Mouse (Mus musculus): Measurements from ENCODE around the gene Borcs8. TPM values are rescaled to one million over a fixed set of nuclear protein-coding genes. Genes with fewer than 3 reads are reported as not detected.

Gene Borcs8
- 9.1 TPM for polyA plus RNA-seq (2014; fragmentation: Illumina TruSeq; extraction: RNeasy Lipid Tissue Mini Kit (QIAGEN cat#74804); ENCODE audit: low read depth, low replicate concordance)

GRCm38 (mm10) chr8:70139026-70139857, at the start of gene Borcs8, which contains the start of the genes Rfxank and Mef2b:
Gene Borcs8 (plus strand): TSS chr8:70139499.
Gene Rfxank (minus strand): TSS chr8:70139154.
Gene Mef2b (plus strand): TSS chr8:70139711.

GRCm38 (mm10) chr8:70120667-70121066, 18.6 kb upstream of the Borcs8 start, which contains the start of gene Ncan:
Gene Ncan (minus strand): TSS chr8:70120873.

GRCm38 (mm10) chr8:70131166-70131883, 8.0 kb upstream of the Borcs8 start, which contains the start of gene Nr2c2ap:
Gene Nr2c2ap (plus strand): TSS chr8:70131333.

GRCm38 (mm10) chr8:70172043-70172681, 32.9 kb downstream of the Borcs8 start, which contains the start of gene Tmem161a:
Gene Tmem161a (plus strand): TSS chr8:70172356.

Other genes starting within 250 kb of the Borcs8 start
- gene Tssk6, start 237.3 kb upstream of the Borcs8 start, polyA plus RNA-seq (2014; fragmentation: Illumina TruSeq; extraction: RNeasy Lipid Tissue Mini Kit (QIAGEN cat#74804); ENCODE audit: low read depth, low replicate concordance): not detected
- gene Ndufa13, start 236.9 kb upstream of the Borcs8 start, polyA plus RNA-seq (2014; fragmentation: Illumina TruSeq; extraction: RNeasy Lipid Tissue Mini Kit (QIAGEN cat#74804); ENCODE audit: low read depth, low replicate concordance): 1.2 TPM
- not detected for gene Yjefn3, start 236.8 kb upstream of the Borcs8 start, polyA plus RNA-seq (2014; fragmentation: Illumina TruSeq; extraction: RNeasy Lipid Tissue Mini Kit (QIAGEN cat#74804); ENCODE audit: low read depth, low replicate concordance)
- 5.7 TPM for gene Gatad2a, start 143.1 kb upstream of the Borcs8 start, polyA plus RNA-seq (2014; fragmentation: Illumina TruSeq; extraction: RNeasy Lipid Tissue Mini Kit (QIAGEN cat#74804); ENCODE audit: low read depth, low replicate concordance)
- gene Mau2, start 96.8 kb upstream of the Borcs8 start, polyA plus RNA-seq (2014; fragmentation: Illumina TruSeq; extraction: RNeasy Lipid Tissue Mini Kit (QIAGEN cat#74804); ENCODE audit: low read depth, low replicate concordance): 7.8 TPM
- gene Sugp1, start 96.7 kb upstream of the Borcs8 start, polyA plus RNA-seq (2014; fragmentation: Illumina TruSeq; extraction: RNeasy Lipid Tissue Mini Kit (QIAGEN cat#74804); ENCODE audit: low read depth, low replicate concordance): 4.8 TPM
- gene Tm6sf2, start 66.6 kb upstream of the Borcs8 start, polyA plus RNA-seq (2014; fragmentation: Illumina TruSeq; extraction: RNeasy Lipid Tissue Mini Kit (QIAGEN cat#74804); ENCODE audit: low read depth, low replicate concordance): 2.3 TPM
- not detected for gene Hapln4, start 56.0 kb upstream of the Borcs8 start, polyA plus RNA-seq (2014; fragmentation: Illumina TruSeq; extraction: RNeasy Lipid Tissue Mini Kit (QIAGEN cat#74804); ENCODE audit: low read depth, low replicate concordance)
- gene Ncan, start 18.6 kb upstream of the Borcs8 start, polyA plus RNA-seq (2014; fragmentation: Illumina TruSeq; extraction: RNeasy Lipid Tissue Mini Kit (QIAGEN cat#74804); ENCODE audit: low read depth, low replicate concordance): not detected
- gene Nr2c2ap, start 8.2 kb upstream of the Borcs8 start, polyA plus RNA-seq (2014; fragmentation: Illumina TruSeq; extraction: RNeasy Lipid Tissue Mini Kit (QIAGEN cat#74804); ENCODE audit: low read depth, low replicate concordance): 1.2 TPM
- gene Rfxank, start 345 bp upstream of the Borcs8 start, polyA plus RNA-seq (2014; fragmentation: Illumina TruSeq; extraction: RNeasy Lipid Tissue Mini Kit (QIAGEN cat#74804); ENCODE audit: low read depth, low replicate concordance): 0.81 TPM
- not detected for gene Mef2b, start 212 bp downstream of the Borcs8 start, polyA plus RNA-seq (2014; fragmentation: Illumina TruSeq; extraction: RNeasy Lipid Tissue Mini Kit (QIAGEN cat#74804); ENCODE audit: low read depth, low replicate concordance)
- 4.8 TPM for gene Tmem161a, start 32.9 kb downstream of the Borcs8 start, polyA plus RNA-seq (2014; fragmentation: Illumina TruSeq; extraction: RNeasy Lipid Tissue Mini Kit (QIAGEN cat#74804); ENCODE audit: low read depth, low replicate concordance)
- gene Slc25a42, start 72.8 kb downstream of the Borcs8 start, polyA plus RNA-seq (2014; fragmentation: Illumina TruSeq; extraction: RNeasy Lipid Tissue Mini Kit (QIAGEN cat#74804); ENCODE audit: low read depth, low replicate concordance): 4.1 TPM
- 3.2 TPM for gene Sugp2, start 94.7 kb downstream of the Borcs8 start, polyA plus RNA-seq (2014; fragmentation: Illumina TruSeq; extraction: RNeasy Lipid Tissue Mini Kit (QIAGEN cat#74804); ENCODE audit: low read depth, low replicate concordance)
- 0.93 TPM for gene Armc6, start 95.0 kb downstream of the Borcs8 start, polyA plus RNA-seq (2014; fragmentation: Illumina TruSeq; extraction: RNeasy Lipid Tissue Mini Kit (QIAGEN cat#74804); ENCODE audit: low read depth, low replicate concordance)
- gene Homer3, start 143.3 kb downstream of the Borcs8 start, polyA plus RNA-seq (2014; fragmentation: Illumina TruSeq; extraction: RNeasy Lipid Tissue Mini Kit (QIAGEN cat#74804); ENCODE audit: low read depth, low replicate concordance): not detected
- gene Ddx49, start 163.0 kb downstream of the Borcs8 start, polyA plus RNA-seq (2014; fragmentation: Illumina TruSeq; extraction: RNeasy Lipid Tissue Mini Kit (QIAGEN cat#74804); ENCODE audit: low read depth, low replicate concordance): 2.9 TPM
- gene Cope, start 163.0 kb downstream of the Borcs8 start, polyA plus RNA-seq (2014; fragmentation: Illumina TruSeq; extraction: RNeasy Lipid Tissue Mini Kit (QIAGEN cat#74804); ENCODE audit: low read depth, low replicate concordance): 0.65 TPM
- not detected for gene Cers1, start 176.3 kb downstream of the Borcs8 start, polyA plus RNA-seq (2014; fragmentation: Illumina TruSeq; extraction: RNeasy Lipid Tissue Mini Kit (QIAGEN cat#74804); ENCODE audit: low read depth, low replicate concordance)
- gene Gdf1, start 190.3 kb downstream of the Borcs8 start, polyA plus RNA-seq (2014; fragmentation: Illumina TruSeq; extraction: RNeasy Lipid Tissue Mini Kit (QIAGEN cat#74804); ENCODE audit: low read depth, low replicate concordance): not detected
- gene Upf1, start 213.8 kb downstream of the Borcs8 start, polyA plus RNA-seq (2014; fragmentation: Illumina TruSeq; extraction: RNeasy Lipid Tissue Mini Kit (QIAGEN cat#74804); ENCODE audit: low read depth, low replicate concordance): 1.9 TPM
- gene Comp, start 234.1 kb downstream of the Borcs8 start, polyA plus RNA-seq (2014; fragmentation: Illumina TruSeq; extraction: RNeasy Lipid Tissue Mini Kit (QIAGEN cat#74804); ENCODE audit: low read depth, low replicate concordance): not detected

All from kidney, adult 10 weeks (tissue).